Mouse (Mus musculus): ENCODE measurements at regions not wholly inside any gene's neighbourhood (a gene's known extent, or its start where the extent isn't known, plus 50 kb on each side); places are given as distances from the start of the nearest gene placed in this dataset.
A peak's percentile ranks its signal among the peaks of the same experiment; 100 is the strongest.

GRCm38 (mm10) chr4:32170106-32170459, 68.5 kb upstream of the Bach2 start:
- WGBS = 63% methylated on average over 4 of the region's 4 CpGs
- H3K9me3 ChIP-seq (ENCODE audit: control insufficient read depth, low read length) = no peaks in the 10 kb centered on the region

GRCm38 (mm10) chr4:32170460-32171192, 68.0 kb upstream of the Bach2 start:
- WGBS = 64% methylated on average over 15 of the region's 15 CpGs
- DNase-seq (ENCODE audit: low spot score) = no peak
- no peak overlapping the region for H3K4me3 ChIP-seq (ENCODE audit: low read depth, low read length)
- H3K4me1 ChIP-seq (replicated peaks; ENCODE audit: control insufficient read depth, insufficient read depth, low read length) = no peaks in the 10 kb centered on the region
- no peak overlapping the region for H3K4me2 ChIP-seq (replicated peaks; ENCODE audit: low read depth, low read length)
- no peaks in the 10 kb centered on the region for H3K36me3 ChIP-seq (ENCODE audit: control insufficient read depth, insufficient read depth, low read length)
- ATAC-seq (ENCODE audit: low FRiP score) = no peak
- H3K27ac ChIP-seq (ENCODE audit: low read depth, low read length) = no peak overlapping the region
- no peaks in the 10 kb centered on the region for H3K27me3 ChIP-seq (ENCODE audit: control insufficient read depth, insufficient read depth, low read length)
- H3K9me3 ChIP-seq (ENCODE audit: control insufficient read depth, low read length) = no peaks in the 10 kb centered on the region
- no peak overlapping the region for H3K9ac ChIP-seq (ENCODE audit: low read depth, low read length)

More at GRCm38 (mm10) chr4:32170106-32170459, 68.5 kb upstream of the Bach2 start:
- Histone ChIP-seq H3K4me2 (replicated peaks; ENCODE audit: low read depth, low read length) (no peak overlapping the region), H3K4me3 (ENCODE audit: low read depth, low read length) (no peak overlapping the region), H3K9ac (ENCODE audit: low read depth, low read length) (no peak overlapping the region), H3K36me3 (ENCODE audit: control insufficient read depth, insufficient read depth, low read length) (no peaks in the 10 kb centered on the region), H3K27ac (ENCODE audit: low read depth, low read length) (no peak overlapping the region), H3K4me1 (replicated peaks; ENCODE audit: control insufficient read depth, insufficient read depth, low read length) (no peaks in the 10 kb centered on the region), H3K27me3 (ENCODE audit: control insufficient read depth, insufficient read depth, low read length) (no peaks in the 10 kb centered on the region)
- DNase-seq (ENCODE audit: low spot score) = no peak
- ATAC-seq (ENCODE audit: low FRiP score) = no peak

GRCm38 (mm10) chr4:32171291-32171690, 67.3 kb upstream of the Bach2 start:
- no peak for DNase-seq (ENCODE audit: low spot score)
- H3K9me3 ChIP-seq (ENCODE audit: control insufficient read depth, low read length) = no peaks in the 10 kb centered on the region
- H3K36me3 ChIP-seq (ENCODE audit: control insufficient read depth, insufficient read depth, low read length) = no peaks in the 10 kb centered on the region
- H3K27ac ChIP-seq (ENCODE audit: low read depth, low read length) = no peak overlapping the region
- H3K4me2 ChIP-seq (replicated peaks; ENCODE audit: low read depth, low read length) = no peak overlapping the region
- no peak overlapping the region for H3K4me3 ChIP-seq (ENCODE audit: low read depth, low read length)
- no peak overlapping the region for H3K9ac ChIP-seq (ENCODE audit: low read depth, low read length)
- ATAC-seq (ENCODE audit: low FRiP score) = no peak
- no peaks in the 10 kb centered on the region for H3K4me1 ChIP-seq (replicated peaks; ENCODE audit: control insufficient read depth, insufficient read depth, low read length)
- no peaks in the 10 kb centered on the region for H3K27me3 ChIP-seq (ENCODE audit: control insufficient read depth, insufficient read depth, low read length)
- WGBS = 97% methylated on average over 6 of the region's 6 CpGs

- H3K4me1 ChIP-seq (replicated peaks; ENCODE audit: control insufficient read depth, insufficient read depth, low read length) = no peaks in the 10 kb centered on the region
- no peak overlapping the region for H3K4me3 ChIP-seq (ENCODE audit: low read depth, low read length)
- 90% methylated on average over 4 of the region's 4 CpGs for WGBS
- no peak overlapping the region for H3K4me2 ChIP-seq (replicated peaks; ENCODE audit: low read depth, low read length)
- no peaks in the 10 kb centered on the region for H3K9me3 ChIP-seq (ENCODE audit: control insufficient read depth, low read length)
- ATAC-seq (ENCODE audit: low FRiP score) (no peak), DNase-seq (ENCODE audit: low spot score) (no peak)
- no peaks in the 10 kb centered on the region for H3K27me3 ChIP-seq (ENCODE audit: control insufficient read depth, insufficient read depth, low read length)
- H3K9ac ChIP-seq (ENCODE audit: low read depth, low read length) = no peak overlapping the region
- H3K36me3 ChIP-seq (ENCODE audit: control insufficient read depth, insufficient read depth, low read length) = no peaks in the 10 kb centered on the region
- H3K27ac ChIP-seq (ENCODE audit: low read depth, low read length) = no peak overlapping the region
These were observed 65.6 kb upstream of the Bach2 start for GRCm38 (mm10) chr4:32172992-32173391.

- 70% methylated on average over 7 of the region's 7 CpGs for WGBS
- Histone ChIP-seq H3K27ac (ENCODE audit: low read depth, low read length) (no peak overlapping the region), H3K27me3 (ENCODE audit: control insufficient read depth, insufficient read depth, low read length) (no peaks in the 10 kb centered on the region), H3K4me3 (ENCODE audit: low read depth, low read length) (no peak overlapping the region), H3K9ac (ENCODE audit: low read depth, low read length) (no peak overlapping the region), H3K4me1 (replicated peaks; ENCODE audit: control insufficient read depth, insufficient read depth, low read length) (no peaks in the 10 kb centered on the region), H3K9me3 (ENCODE audit: control insufficient read depth, low read length) (no peaks in the 10 kb centered on the region), H3K36me3 (ENCODE audit: control insufficient read depth, insufficient read depth, low read length) (no peaks in the 10 kb centered on the region), H3K4me2 (replicated peaks; ENCODE audit: low read depth, low read length) (no peak overlapping the region)
- DNase-seq (ENCODE audit: low spot score) (no peak), ATAC-seq (ENCODE audit: low FRiP score) (no peak)
These were observed 63.8 kb upstream of the Bach2 start for GRCm38 (mm10) chr4:32174771-32175170.

GRCm38 (mm10) chr4:32175231-32175630, 63.4 kb upstream of the Bach2 start:
- 77% methylated on average over 7 of the region's 7 CpGs for WGBS
- ATAC-seq (ENCODE audit: low FRiP score) = no peak
- no peak overlapping the region for H3K27ac ChIP-seq (ENCODE audit: low read depth, low read length)
- H3K4me3 ChIP-seq (ENCODE audit: low read depth, low read length) = no peak overlapping the region
- H3K36me3 ChIP-seq (ENCODE audit: control insufficient read depth, insufficient read depth, low read length) = no peaks in the 10 kb centered on the region
- no peak for DNase-seq (ENCODE audit: low spot score)
- no peak overlapping the region for H3K4me2 ChIP-seq (replicated peaks; ENCODE audit: low read depth, low read length)
- H3K4me1 ChIP-seq (replicated peaks; ENCODE audit: control insufficient read depth, insufficient read depth, low read length) = no peaks in the 10 kb centered on the region
- no peaks in the 10 kb centered on the region for H3K27me3 ChIP-seq (ENCODE audit: control insufficient read depth, insufficient read depth, low read length)
- no peaks in the 10 kb centered on the region for H3K9me3 ChIP-seq (ENCODE audit: control insufficient read depth, low read length)
- no peak overlapping the region for H3K9ac ChIP-seq (ENCODE audit: low read depth, low read length)

- no peak overlapping the region for H3K9ac ChIP-seq (ENCODE audit: low read depth, low read length)
- H3K27ac ChIP-seq (ENCODE audit: low read depth, low read length) = no peak overlapping the region
- H3K9me3 ChIP-seq (ENCODE audit: control insufficient read depth, low read length) = no peaks in the 10 kb centered on the region
- no peaks in the 10 kb centered on the region for H3K36me3 ChIP-seq (ENCODE audit: control insufficient read depth, insufficient read depth, low read length)
- no peak overlapping the region for H3K4me3 ChIP-seq (ENCODE audit: low read depth, low read length)
- no peak for DNase-seq (ENCODE audit: low spot score)
- ATAC-seq (ENCODE audit: low FRiP score) = peak; percentile 47
- H3K4me1 ChIP-seq (replicated peaks; ENCODE audit: control insufficient read depth, insufficient read depth, low read length) = no peaks in the 10 kb centered on the region
- H3K27me3 ChIP-seq (ENCODE audit: control insufficient read depth, insufficient read depth, low read length) = no peaks in the 10 kb centered on the region
- WGBS = 55% methylated on average over 6 of the region's 6 CpGs
- no peak overlapping the region for H3K4me2 ChIP-seq (replicated peaks; ENCODE audit: low read depth, low read length)
These were observed 62.7 kb upstream of the Bach2 start for GRCm38 (mm10) chr4:32175853-32176448.

GRCm38 (mm10) chr4:32176449-32177135, 62.0 kb upstream of the Bach2 start:
- peak; percentile 76 for ATAC-seq (ENCODE audit: low FRiP score)
- H3K9me3 ChIP-seq (ENCODE audit: control insufficient read depth, low read length) = no peaks in the 10 kb centered on the region
- no peaks in the 10 kb centered on the region for H3K27me3 ChIP-seq (ENCODE audit: control insufficient read depth, insufficient read depth, low read length)
- no peak overlapping the region for H3K4me2 ChIP-seq (replicated peaks; ENCODE audit: low read depth, low read length)
- no peaks in the 10 kb centered on the region for H3K36me3 ChIP-seq (ENCODE audit: control insufficient read depth, insufficient read depth, low read length)
- H3K4me1 ChIP-seq (replicated peaks; ENCODE audit: control insufficient read depth, insufficient read depth, low read length) = no peaks in the 10 kb centered on the region
- peak; percentile 24 for DNase-seq (ENCODE audit: low spot score)
- H3K4me3 ChIP-seq (ENCODE audit: low read depth, low read length) = no peak overlapping the region
- H3K27ac ChIP-seq (ENCODE audit: low read depth, low read length) = 0 out of 2 replicates have a peak overlapping the region, but pooled peaks have one; percentile 19
- 47% methylated on average over 4 of the region's 4 CpGs for WGBS
- H3K9ac ChIP-seq (ENCODE audit: low read depth, low read length) = no peak overlapping the region
